In the genomic region with DNA sequence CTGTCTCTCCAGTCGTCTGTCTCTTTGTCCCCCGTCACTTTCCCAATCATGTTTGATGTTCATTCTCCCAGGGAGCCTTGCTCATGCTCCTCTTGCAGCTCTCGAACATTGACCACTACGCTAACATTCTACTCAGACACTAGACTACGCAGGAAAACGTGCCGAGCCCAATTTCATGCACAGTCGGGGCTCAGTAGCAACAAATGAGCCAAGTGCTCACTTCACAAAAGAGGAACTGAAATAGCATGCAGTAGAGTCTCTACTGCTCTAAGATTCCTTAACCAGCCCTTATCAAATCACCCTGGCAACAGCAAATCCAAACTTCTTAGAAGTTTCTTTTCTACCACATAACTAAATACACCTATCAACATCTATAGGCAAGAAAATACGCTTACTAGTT, we compare ENCODE assay signal across 18 mouse cellular contexts.
A peak's percentile ranks its signal among the peaks of the same experiment; 100 is the strongest.
DNase-seq lines count a peak whose midpoint lies in the region; ATAC-seq lines count a peak whose summit lies in the region.
"Had no signal": no experiment of that assay in that cellular context is flagged by ENCODE, and none has a peak within 500 bp of the region (broad histone marks: within the 10 kb centered on the region; RNA-seq: fewer than 3 reads in every experiment).

No protein-coding gene starts in this region.

- no peak overlapping the region for H3K27ac ChIP-seq in forebrain, embryonic 10.5 days
- H3K27ac ChIP-seq: embryonic facial prominence, embryonic 13.5 days; limb, embryonic 10.5 days; liver, embryonic 13.5 days; stomach, postnatal 0 days had no signal

- H3K27me3 ChIP-seq in forebrain, embryonic 10.5 days (ENCODE audit: poor library complexity, severe bottlenecking) = no peaks in the 10 kb centered on the region
- H3K27me3 ChIP-seq: embryonic facial prominence, embryonic 13.5 days; liver, embryonic 13.5 days had no signal

- peak; percentile 86 for DNase-seq in heart, adult 11 months
- DNase-seq in heart, postnatal 10 days = no peak
- peak; percentile 29 to 35 for DNase-seq in B cell, adult 2 months
- no peak for DNase-seq in forebrain, embryonic 10.5 days (ENCODE audit: extremely low spot score, low spot score)
- DNase-seq in right cerebral cortex, postnatal 14 days = no peak
- DNase-seq in thymus, postnatal 10 days (ENCODE audit: low spot score in 2 of 2) = no peak
- DNase-seq: adrenal gland, adult 8-10 months; cerebellum, adult 8-10 months; kidney, adult 9 months; kidney, postnatal 4 days; liver, embryonic 13.5 days; lung, postnatal 10 days; thymus, postnatal 4 days had no signal

- ATAC-seq in hematopoietic stem cell, adult 5-6 weeks (replicated peaks in 1 of 2; ENCODE audit: insufficient read depth in 1 of 2, low FRiP score in 2 of 2, low TSS enrichment in 1 of 2, low read depth in 1 of 2, poor library complexity in 2 of 2, severe bottlenecking in 2 of 2) = peak; percentile 86 to 93
- ATAC-seq in megakaryocyte progenitor cell, adult 5-6 weeks (replicated peaks; ENCODE audit: poor library complexity) = peak; percentile 73

- no peaks in the 10 kb centered on the region for H3K36me3 ChIP-seq in forebrain, embryonic 10.5 days (replicated peaks)
- H3K36me3 ChIP-seq: embryonic facial prominence, embryonic 13.5 days; limb, embryonic 10.5 days; liver, embryonic 13.5 days had no signal

- 87% methylated on average over 9 of the region's 9 CpGs for WGBS in forebrain, embryonic 10.5 days

- intact Hi-C loops in heart, postnatal 10 days (cut with DNase I) = no loop called here

- H3K4me3 ChIP-seq in forebrain, embryonic 10.5 days = no peak overlapping the region
- H3K4me3 ChIP-seq: embryonic facial prominence, embryonic 13.5 days; limb, embryonic 10.5 days; liver, embryonic 13.5 days had no signal

- no peaks in the 10 kb centered on the region for H3K9me3 ChIP-seq in forebrain, embryonic 10.5 days
- H3K9me3 ChIP-seq: embryonic facial prominence, embryonic 13.5 days; limb, embryonic 10.5 days; liver, embryonic 13.5 days had no signal

- H3K4me1 ChIP-seq in forebrain, embryonic 10.5 days = no peaks in the 10 kb centered on the region
- H3K4me1 ChIP-seq: embryonic facial prominence, embryonic 13.5 days; limb, embryonic 10.5 days had no signal

Comparison
In these comparisons a context has a peak if more than half of its experiments do, and no peak if none do; other contexts are left out.
1. DNase-seq: peak in heart, adult 11 months (single experiment) and B cell, adult 2 months (2 of 2); none in heart, postnatal 10 days (0 of 2), forebrain, embryonic 10.5 days (single experiment), right cerebral cortex, postnatal 14 days (single experiment) and thymus, postnatal 10 days (0 of 2).